Mouse (Mus musculus) left cerebral cortex, postnatal 14 days (tissue): ENCODE data around the gene Itsn2. TPM values are rescaled to one million over a fixed set of nuclear protein-coding genes. Genes with fewer than 3 reads are reported as not detected.
"Not testable (repeated sequence)": the region's sequence is repeated elsewhere in the genome, so short reads cannot be mapped to it uniquely, and the experiment has no call there.

ENCODE experiments used
- DNase-seq, 2 experiments: peaks; one replicate each; pipeline ENCODE4 v3.0.0; 2021 to 2022; ENCODE audit warnings: low spot score in 2 of 2, mixed read lengths in 1 of 2
- intact Hi-C: fragments of 180-260 bp; cut with DNase I; formaldehyde crosslinking; loops from one replicate; pipeline ENCODE4 v1.15.1; 2025
- total RNA-seq, 2 experiments: library from RNA; stranded (reverse); gene quantifications; 2 replicates each; pipeline ENCODE4 v1.2.3; 2021

The Itsn2 gene
- total RNA-seq, 2 experiments from 2014 or later, result 61.4 to 64.2 TPM

- DNase-seq, result peak in 1 of 2 experiments; percentile 29
- intact Hi-C loops, result no loop called here
These were observed 98.8 kb downstream of the Itsn2 start for GRCm38 (mm10) chr12:4691193-4691592.

GRCm38 (mm10) chr12:4694534-4694933, 102.1 kb downstream of the Itsn2 start:
- no peak for DNase-seq
- intact Hi-C loops, result no loop called here

GRCm38 (mm10) chr12:4705626-4706025, 113.2 kb downstream of the Itsn2 start:
- not testable (repeated sequence) for DNase-seq

GRCm38 (mm10) chr12:4706175-4706574, 113.7 kb downstream of the Itsn2 start:
- DNase-seq, result no peak
- intact Hi-C loops, result no loop called here

More at GRCm38 (mm10) chr12:4705626-4706025, 113.2 kb downstream of the Itsn2 start:
- intact Hi-C loops, result not testable (repeated sequence)

GRCm38 (mm10) chr12:4706901-4707300, 114.5 kb downstream of the Itsn2 start:
- no peak for DNase-seq
- intact Hi-C loops, result no loop called here

- no peak for DNase-seq
- intact Hi-C loops, result no loop called here
These were observed 115.1 kb downstream of the Itsn2 start for GRCm38 (mm10) chr12:4707488-4708017.

GRCm38 (mm10) chr12:4708296-4708695, 115.9 kb downstream of the Itsn2 start:
- intact Hi-C loops, result no loop called here
- no peak for DNase-seq

- intact Hi-C loops, result no loop called here
- peak in 1 of 2 experiments; percentile 8 for DNase-seq
These were observed 116.6 kb downstream of the Itsn2 start for GRCm38 (mm10) chr12:4708881-4709604.

GRCm38 (mm10) chr12:4709926-4710325, 117.5 kb downstream of the Itsn2 start:
- DNase-seq, result no peak
- intact Hi-C loops, result no loop called here

GRCm38 (mm10) chr12:4713361-4713760, 120.9 kb downstream of the Itsn2 start:
- no peak for DNase-seq
- intact Hi-C loops, result no loop called here

- intact Hi-C loops, result no loop called here
- no peak for DNase-seq
These were observed 123.2 kb downstream of the Itsn2 start for GRCm38 (mm10) chr12:4715606-4716005.

GRCm38 (mm10) chr12:4717417-4717816, 125.0 kb downstream of the Itsn2 start:
- no peak for DNase-seq
- intact Hi-C loops, result no loop called here

- intact Hi-C loops, result no loop called here
- no peak for DNase-seq
These were observed 126.8 kb downstream of the Itsn2 start for GRCm38 (mm10) chr12:4719066-4719761.

- DNase-seq, result no peak
- intact Hi-C loops, result loop anchor here (5.0 kb wide), 1 partner anchor 47 kb away; the partner anchor contains the start of genes Fam228b and Pfn4
These were observed 127.6 kb downstream of the Itsn2 start for GRCm38 (mm10) chr12:4719762-4720754.

- no peak for DNase-seq
- intact Hi-C loops, result no loop called here
These were observed 136.7 kb downstream of the Itsn2 start for GRCm38 (mm10) chr12:4729165-4729564.

- DNase-seq, result no peak
- intact Hi-C loops, result no loop called here
These were observed 139.2 kb downstream of the Itsn2 start for GRCm38 (mm10) chr12:4731629-4732028.

GRCm38 (mm10) chr12:4732332-4732731, 139.9 kb downstream of the Itsn2 start:
- DNase-seq, result no peak
- intact Hi-C loops, result no loop called here

GRCm38 (mm10) chr12:4738031-4738576, 145.7 kb downstream of the Itsn2 start, which contains the start of gene Fam228a:
TSS of gene Fam228a (minus strand) at chr12:4738430.
- no peak for DNase-seq
- intact Hi-C loops, result no loop called here

- intact Hi-C loops, result no loop called here
- DNase-seq, result no peak
These were observed 148.4 kb downstream of the Itsn2 start for GRCm38 (mm10) chr12:4740823-4741222.
